Mouse (Mus musculus) adrenal gland, postnatal 0 days (tissue): Measurements from ENCODE around the gene Ccdc187. TPM values are rescaled to one million over a fixed set of nuclear protein-coding genes. Genes with fewer than 3 reads are reported as not detected.

Source experiments
- polyA plus RNA-seq: library from polyadenylated mRNA; unstranded; fragments of >200 nt; fragmentation: Nextera tagmentation; extraction: Ambion mirVana; gene quantifications from 2 replicates; pipeline ENCODE4 v1.2.1, GENCODE M21; 2015

Ccdc187 gene
- polyA plus RNA-seq = 0.11 TPM in 2 replicates

DNA sequence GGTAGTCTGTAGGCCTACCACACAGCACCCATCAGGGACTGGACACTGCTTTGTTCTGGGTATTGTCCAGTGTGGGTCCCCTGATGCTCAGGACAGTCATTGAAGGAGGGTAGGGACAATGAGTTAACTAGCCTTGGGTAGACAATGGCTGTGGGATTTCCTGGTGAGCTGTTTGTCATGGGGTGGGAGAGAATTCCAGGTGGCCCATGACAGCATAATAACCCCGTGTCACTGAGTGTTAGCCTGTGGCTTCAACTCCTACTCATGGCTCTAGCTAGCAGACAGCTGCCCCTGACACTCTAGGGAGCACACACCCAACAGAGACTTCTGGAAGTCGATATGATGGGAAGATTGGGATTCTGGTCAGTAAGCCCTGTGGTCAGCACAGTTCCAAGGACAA is at the start of gene Ccdc187:
Ccdc187 (minus strand) TSS at position 101 of the 400 bp plus-strand sequence.

DNA sequence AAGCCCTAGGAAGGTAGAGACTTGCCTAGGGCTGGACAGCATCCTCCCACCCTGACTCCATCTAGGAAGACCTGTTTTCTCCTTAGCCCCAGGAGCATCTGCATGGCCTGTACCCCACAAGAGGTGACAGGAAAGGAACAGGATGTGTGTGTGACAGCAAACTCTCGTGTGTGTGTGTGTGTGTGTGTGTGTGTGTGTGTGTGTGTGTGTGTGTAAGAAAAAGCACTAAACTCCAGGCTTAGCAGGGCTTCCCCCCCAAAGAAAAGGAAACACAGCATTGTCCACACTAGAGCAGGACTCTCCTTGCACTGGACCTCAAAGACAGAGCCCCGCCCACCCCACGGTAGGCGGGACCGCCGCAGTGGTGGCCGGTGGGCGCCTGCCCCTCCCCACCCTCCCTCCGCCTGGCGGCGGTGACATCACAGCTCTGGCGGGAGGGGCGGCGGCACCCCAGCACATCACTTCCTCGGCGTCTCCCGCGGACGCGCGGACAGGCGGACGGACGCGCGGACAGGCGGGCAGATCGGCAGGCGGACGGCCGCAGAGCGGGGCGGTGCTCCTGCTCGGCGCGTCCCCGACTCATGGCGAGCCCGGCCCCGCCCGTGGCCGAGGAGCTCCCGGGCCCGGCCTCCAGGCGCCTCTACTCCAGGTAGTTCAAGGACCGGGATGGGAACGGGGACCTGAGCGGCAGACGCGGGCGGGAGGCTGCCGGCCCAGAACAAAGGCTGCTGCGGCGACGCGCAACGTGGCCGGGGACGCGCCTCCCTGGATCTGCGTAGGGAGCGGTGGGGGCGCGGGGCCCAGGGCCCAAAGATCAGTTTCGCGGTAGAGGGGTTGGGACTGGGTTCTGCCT is 20.9 kb upstream of the Ccdc187 start, which contains the start of gene Gpsm1:
Gpsm1 (plus strand) TSS at position 444 of the 853 bp plus-strand sequence.

DNA sequence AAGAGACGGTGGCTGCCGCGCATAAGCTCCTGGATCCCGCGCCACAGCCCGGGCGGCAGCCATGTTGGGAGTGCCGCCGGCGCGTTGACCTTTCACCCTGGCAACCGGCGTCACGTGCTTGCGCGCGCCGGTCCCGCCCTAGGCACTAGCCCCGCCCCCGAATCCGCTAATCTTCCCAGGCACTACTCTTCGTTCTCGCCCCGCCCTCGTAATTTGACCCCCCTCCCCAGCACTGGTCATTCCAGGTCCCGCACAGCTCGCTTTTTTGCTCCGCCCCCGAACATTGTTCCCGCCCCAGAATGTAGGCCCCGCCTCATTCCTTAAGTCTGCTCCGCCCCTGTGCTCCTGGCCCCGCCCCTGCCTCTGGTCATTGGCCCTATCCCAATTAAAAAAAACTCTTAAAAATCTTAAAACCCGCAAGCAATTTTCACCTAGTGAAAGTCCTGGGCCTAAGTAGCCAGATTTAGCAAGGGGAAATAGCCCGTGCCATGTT is 57.0 kb downstream of the Ccdc187 start, which contains the start of gene Qsox2:
Qsox2 (minus strand) TSS at position 236 of the 493 bp plus-strand sequence.

DNA sequence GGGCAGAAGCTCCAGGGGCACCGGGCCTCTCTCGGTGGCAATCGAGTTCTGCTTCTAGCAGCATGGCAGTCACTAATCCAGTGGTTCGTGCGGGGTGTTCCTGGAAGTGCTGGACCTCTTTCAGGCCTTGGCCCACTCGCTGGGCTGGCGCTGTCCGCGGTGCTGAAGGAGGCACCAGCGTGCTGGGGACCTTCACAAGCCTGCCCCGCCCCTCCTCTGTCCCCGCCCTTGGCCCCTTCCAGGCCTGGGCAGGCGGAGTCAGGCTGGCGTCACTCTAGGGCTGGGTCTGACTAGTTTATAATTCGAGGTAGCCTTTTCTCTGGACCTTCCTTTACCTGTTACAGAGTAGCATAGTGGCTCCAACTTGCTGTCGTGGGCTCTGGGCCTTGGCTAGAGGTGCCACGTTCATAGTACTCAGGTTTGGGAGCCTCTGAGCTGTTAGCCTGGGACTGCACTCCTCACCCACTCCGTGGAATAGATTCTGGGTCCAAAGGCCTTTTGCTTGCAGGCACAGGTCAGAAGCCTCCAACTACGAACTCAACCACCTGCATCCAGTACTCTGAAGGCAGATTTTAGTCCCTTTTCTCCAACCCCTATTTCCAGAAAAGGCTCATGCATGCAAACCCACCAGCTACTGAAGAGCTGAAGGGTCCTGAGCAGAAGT is 86.1 kb downstream of the Ccdc187 start, which contains the start of gene Lhx3:
Lhx3 (minus strand) TSS at position 164 of the 664 bp plus-strand sequence.

Other genes with a start within 250 kb of the Ccdc187 start
- gene Nacc2, start 171.3 kb downstream of the Ccdc187 start, polyA plus RNA-seq = 7.0 and 13.4 TPM in 2 replicates
- gene Lhx3, start 86.3 kb downstream of the Ccdc187 start, polyA plus RNA-seq = 0.66 and 2.2 TPM in 2 replicates
- gene Qsox2, start 57.0 kb downstream of the Ccdc187 start, polyA plus RNA-seq = 10.6 and 17.5 TPM in 2 replicates
- 18.9 and 25.4 TPM in 2 replicates for gene Gpsm1, start 21.0 kb upstream of the Ccdc187 start, polyA plus RNA-seq
- gene Dnlz, start 57.6 kb upstream of the Ccdc187 start, polyA plus RNA-seq = 22.9 and 24.7 TPM in 2 replicates
- gene Card9, start 66.4 kb upstream of the Ccdc187 start, polyA plus RNA-seq = 0.83 and 0.84 TPM in 2 replicates
- 9.4 and 15.4 TPM in 2 replicates for gene Snapc4, start 86.1 kb upstream of the Ccdc187 start, polyA plus RNA-seq
- gene Entr1, start 94.8 kb upstream of the Ccdc187 start, polyA plus RNA-seq = 48.6 and 71.9 TPM in 2 replicates
- gene Pmpca, start 94.8 kb upstream of the Ccdc187 start, polyA plus RNA-seq = 55.5 and 106 TPM in 2 replicates
- gene Inpp5e, start 114.6 kb upstream of the Ccdc187 start, polyA plus RNA-seq = 11.2 and 17.7 TPM in 2 replicates
- gene Sec16a, start 150.7 kb upstream of the Ccdc187 start, polyA plus RNA-seq = 9.3 and 10.4 TPM in 2 replicates
- 4.7 and 5.6 TPM in 2 replicates for gene Notch1, start 222.1 kb upstream of the Ccdc187 start, polyA plus RNA-seq